Mouse (Mus musculus) neural tube, embryonic 12.5 days (tissue): ENCODE measurements at regions not wholly inside any gene's neighbourhood (a gene's known extent, or its start where the extent isn't known, plus 50 kb on each side); places are given as distances from the start of the nearest gene placed in this dataset.

ENCODE experiments used
- ATAC-seq: fragments of 200-750 bp; cut with Nextera tagmentation; 2 replicates; pipeline ENCODE4 v1.8.0; 2017; ENCODE audit warnings: low read depth, mild to moderate bottlenecking, moderate TSS enrichment, moderate library complexity; ENCODE audit not compliant: low FRiP score
- H3K27ac ChIP-seq: fragments of 300-500 bp; sonication (generic); 2 replicates; pipeline ENCODE4 v1.5.1; 2016
- H3K27me3 ChIP-seq: fragments of 300-500 bp; sonication (generic); replicated peaks from 2 replicates; pipeline ENCODE4 v1.6.1; 2016; ENCODE audit warnings: mild to moderate bottlenecking
- H3K36me3 ChIP-seq: fragments of 300-500 bp; sonication (generic); 2 replicates; pipeline ENCODE4 v1.6.1; 2016; ENCODE audit warnings: mild to moderate bottlenecking
- H3K4me1 ChIP-seq: fragments of 300-500 bp; sonication (generic); 2 replicates; pipeline ENCODE4 v1.6.1; 2016
- H3K4me2 ChIP-seq: fragments of 300-500 bp; sonication (generic); replicated peaks from 2 replicates; pipeline ENCODE4 v1.6.1; 2016; ENCODE audit warnings: mild to moderate bottlenecking
- H3K4me3 ChIP-seq: fragments of 300-500 bp; sonication (generic); 2 replicates; pipeline ENCODE4 v1.5.1; 2016
- H3K9ac ChIP-seq: fragments of 300-500 bp; sonication (generic); 2 replicates; pipeline ENCODE4 v1.6.1; 2016; ENCODE audit warnings: mild to moderate bottlenecking
- H3K9me3 ChIP-seq: fragments of 300-500 bp; sonication (generic); 2 replicates; pipeline ENCODE4 v1.6.1; 2016; ENCODE audit warnings: mild to moderate bottlenecking
- WGBS: fragments of 180-500 bp; shearing (Covaris S2); methylation state at CpG from one replicate; pipeline ENCODE4 v1.1.7; 2016; 5-methylcytosine and 5-hydroxymethylcytosine counted together

DNA sequence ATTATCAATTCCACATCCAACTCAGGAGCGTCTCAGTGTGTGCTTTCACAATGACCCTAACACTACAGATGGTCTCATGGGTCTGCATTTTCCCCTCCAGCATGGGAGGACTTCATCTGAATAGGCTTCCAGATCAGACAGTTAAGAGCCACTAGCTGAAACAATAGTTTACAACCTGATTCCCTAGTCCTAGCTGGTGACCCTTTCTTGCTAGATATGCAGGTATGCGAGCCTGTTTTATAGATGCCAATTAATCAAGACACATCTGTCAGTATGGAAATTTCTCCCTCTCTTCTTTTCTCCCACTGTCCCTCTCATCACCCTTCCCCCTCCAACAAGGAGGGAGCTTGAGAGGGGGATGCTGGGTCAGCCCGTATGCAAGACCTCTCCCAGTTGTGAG, 71.2 kb upstream of the Zic3 start:
- ATAC-seq: no peak
- H3K36me3 ChIP-seq: no peaks in the 10 kb centered on the region
- no peaks in the 10 kb centered on the region for H3K9me3 ChIP-seq
- H3K4me2 ChIP-seq: no peak overlapping the region
- no peaks in the 10 kb centered on the region for H3K27me3 ChIP-seq
- H3K9ac ChIP-seq: no peak overlapping the region
- H3K27ac ChIP-seq: no peak overlapping the region
- no peaks in the 10 kb centered on the region for H3K4me1 ChIP-seq
- 40% methylated on average over 3 of the region's 3 CpGs for WGBS
- H3K4me3 ChIP-seq: no peak overlapping the region

DNA sequence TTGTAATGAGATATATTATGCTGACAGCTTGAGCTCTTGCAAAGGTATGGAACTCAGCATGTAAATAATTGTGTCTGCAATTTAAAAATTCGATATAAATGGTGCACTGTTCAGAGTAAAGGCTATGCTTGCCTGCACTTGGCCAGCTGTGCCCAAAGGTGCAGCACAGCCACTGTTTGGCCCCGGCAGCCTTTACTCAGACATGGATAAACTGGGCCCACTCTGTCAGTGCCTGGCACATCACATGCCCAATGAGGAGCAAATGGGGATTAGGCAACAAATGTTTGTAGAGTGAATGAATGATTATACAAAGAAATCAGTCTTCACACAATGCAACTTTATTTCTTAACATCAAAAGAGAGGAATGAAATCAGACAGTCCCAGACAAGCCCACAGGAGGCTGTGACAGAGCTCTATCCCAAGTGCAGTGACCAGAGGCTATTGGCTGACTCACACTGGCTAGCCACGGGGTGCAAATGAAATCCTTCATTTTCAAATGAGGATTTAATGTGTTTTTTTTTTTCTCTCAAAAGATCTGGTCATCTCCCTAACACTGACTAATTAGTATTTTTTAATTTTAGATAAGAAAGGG, 67.8 kb upstream of the Zic3 start:
- H3K9ac ChIP-seq: no peak overlapping the region
- H3K36me3 ChIP-seq: no peaks in the 10 kb centered on the region
- no peaks in the 10 kb centered on the region for H3K4me1 ChIP-seq
- no peak overlapping the region for H3K4me2 ChIP-seq
- no peak for ATAC-seq
- 43% methylated on average over 3 of the region's 3 CpGs for WGBS
- no peak overlapping the region for H3K4me3 ChIP-seq
- no peaks in the 10 kb centered on the region for H3K27me3 ChIP-seq
- H3K27ac ChIP-seq: no peak overlapping the region
- H3K9me3 ChIP-seq: no peaks in the 10 kb centered on the region
